Mouse (Mus musculus): ENCODE measurements around the gene Figla. TPM values are rescaled to one million over a fixed set of nuclear protein-coding genes. Genes with fewer than 3 reads are reported as not detected.

Gene Figla
- polyA plus RNA-seq, 1 experiment from 2014 or later: not detected

- Histone ChIP-seq H3K36me3 (no peaks in the 10 kb centered on the region), H3K27me3 (no peaks in the 10 kb centered on the region), H3K9me3 (no peaks in the 10 kb centered on the region), H3K9ac (no peak overlapping the region), H3K4me3 (no peak overlapping the region), H3K4me1 (replicated peaks) (peaks cover 44% of the 10 kb centered on the region), H3K4me2 (no peak overlapping the region), H3K27ac (replicated peaks) (no peak overlapping the region)
- no peak for ATAC-seq (ENCODE audit: low FRiP score, low read depth)
- 89% methylated on average over 1 of the region's 1 CpGs for WGBS
Measured at GRCm38 (mm10) chr6:86033635-86034034, 17.7 kb downstream of the Figla start.

GRCm38 (mm10) chr6:86038901-86039300 is 22.9 kb downstream of the Figla start:
- H3K36me3 ChIP-seq: no peaks in the 10 kb centered on the region
- ATAC-seq (ENCODE audit: low FRiP score, low read depth): no peak
- no peaks in the 10 kb centered on the region for H3K9me3 ChIP-seq
- H3K4me3 ChIP-seq: no peak overlapping the region
- WGBS: 56% methylated on average over 2 of the region's 2 CpGs
- no peak overlapping the region for H3K4me2 ChIP-seq
- H3K27me3 ChIP-seq: no peaks in the 10 kb centered on the region
- H3K4me1 ChIP-seq (replicated peaks): peaks cover 17% of the 10 kb centered on the region
- no peak overlapping the region for H3K9ac ChIP-seq
- 0 out of 2 replicates have a peak overlapping the region, but pooled peaks have one; percentile 8 for H3K27ac ChIP-seq (replicated peaks)

- no peak overlapping the region for H3K27ac ChIP-seq (replicated peaks)
- no peak overlapping the region for H3K4me3 ChIP-seq
- no peaks in the 10 kb centered on the region for H3K36me3 ChIP-seq
- H3K4me1 ChIP-seq (replicated peaks): peaks cover 15% of the 10 kb centered on the region
- WGBS: 33% methylated on average over 1 of the region's 1 CpGs
- no peaks in the 10 kb centered on the region for H3K9me3 ChIP-seq
- no peaks in the 10 kb centered on the region for H3K27me3 ChIP-seq
- no peak for ATAC-seq (ENCODE audit: low FRiP score, low read depth)
- no peak overlapping the region for H3K4me2 ChIP-seq
- no peak overlapping the region for H3K9ac ChIP-seq
Measured at GRCm38 (mm10) chr6:86040140-86040539, 24.2 kb downstream of the Figla start.

- H3K27me3 ChIP-seq: no peaks in the 10 kb centered on the region
Measured at GRCm38 (mm10) chr6:86047510-86047909, 31.5 kb downstream of the Figla start.

GRCm38 (mm10) chr6:86048509-86048908 is 32.5 kb downstream of the Figla start:
- no peak overlapping the region for H3K4me2 ChIP-seq
- no peak for ATAC-seq (ENCODE audit: low FRiP score, low read depth)
- no peak overlapping the region for H3K9ac ChIP-seq
- 71% methylated on average over 5 of the region's 5 CpGs for WGBS
- no peaks in the 10 kb centered on the region for H3K9me3 ChIP-seq
- no peak overlapping the region for H3K27ac ChIP-seq (replicated peaks)
- H3K27me3 ChIP-seq: no peaks in the 10 kb centered on the region
- H3K36me3 ChIP-seq: no peaks in the 10 kb centered on the region
- H3K4me3 ChIP-seq: no peak overlapping the region
- H3K4me1 ChIP-seq (replicated peaks): peaks cover 57% of the 10 kb centered on the region

More at GRCm38 (mm10) chr6:86047510-86047909, 31.5 kb downstream of the Figla start:
- Histone ChIP-seq H3K36me3 (no peaks in the 10 kb centered on the region), H3K27ac (replicated peaks) (no peak overlapping the region), H3K4me3 (no peak overlapping the region), H3K4me2 (no peak overlapping the region), H3K4me1 (replicated peaks) (peaks cover 47% of the 10 kb centered on the region), H3K9ac (no peak overlapping the region), H3K9me3 (no peaks in the 10 kb centered on the region)
- no peak for ATAC-seq (ENCODE audit: low FRiP score, low read depth)
- WGBS: 86% methylated on average over 11 of the region's 11 CpGs

GRCm38 (mm10) chr6:86050586-86051268 is 34.8 kb downstream of the Figla start:
- ATAC-seq (ENCODE audit: low FRiP score, low read depth): no peak
- Histone ChIP-seq H3K9me3 (no peaks in the 10 kb centered on the region), H3K27ac (replicated peaks) (peak overlapping the region; percentile 93), H3K4me2 (no peak overlapping the region), H3K27me3 (no peaks in the 10 kb centered on the region), H3K36me3 (no peaks in the 10 kb centered on the region), H3K9ac (no peak overlapping the region), H3K4me1 (replicated peaks) (peaks cover 63% of the 10 kb centered on the region), H3K4me3 (no peak overlapping the region)
- 30% methylated on average over 6 of the region's 6 CpGs for WGBS

GRCm38 (mm10) chr6:86052032-86052459 is 36.1 kb downstream of the Figla start:
- Histone ChIP-seq H3K27me3 (no peaks in the 10 kb centered on the region), H3K27ac (replicated peaks) (peak overlapping the region; percentile 93), H3K4me1 (replicated peaks) (peaks cover 65% of the 10 kb centered on the region), H3K9me3 (no peaks in the 10 kb centered on the region), H3K4me2 (peak overlapping the region; percentile 48), H3K9ac (peak overlapping the region; percentile 28; the same call in 1 of the 2 replicates), H3K4me3 (0 out of 2 replicates have a peak overlapping the region, but pooled peaks have one; percentile 3), H3K36me3 (no peaks in the 10 kb centered on the region)
- peak; percentile 85 for ATAC-seq (ENCODE audit: low FRiP score, low read depth)
- 8% methylated on average over 7 of the region's 7 CpGs for WGBS

- peak overlapping the region; percentile 93 for H3K27ac ChIP-seq (replicated peaks)
- H3K4me3 ChIP-seq: 0 out of 2 replicates have a peak overlapping the region, but pooled peaks have one; percentile 3
- WGBS: 9% methylated on average over 4 of the region's 4 CpGs
- 0 out of 2 replicates have a peak, but pooled peaks have one; percentile 13 for ATAC-seq (ENCODE audit: low FRiP score, low read depth)
- peak overlapping the region; percentile 48 for H3K4me2 ChIP-seq
- no peaks in the 10 kb centered on the region for H3K27me3 ChIP-seq
- H3K9me3 ChIP-seq: no peaks in the 10 kb centered on the region
- peaks cover 68% of the 10 kb centered on the region for H3K4me1 ChIP-seq (replicated peaks)
- H3K36me3 ChIP-seq: no peaks in the 10 kb centered on the region
- H3K9ac ChIP-seq: peak overlapping the region; percentile 28; the same call in 1 of the 2 replicates
Measured at GRCm38 (mm10) chr6:86052556-86052955, 36.6 kb downstream of the Figla start.

- Histone ChIP-seq H3K27ac (replicated peaks) (peak overlapping the region; percentile 93), H3K4me1 (replicated peaks) (peaks cover 68% of the 10 kb centered on the region), H3K27me3 (no peaks in the 10 kb centered on the region), H3K4me2 (peak overlapping the region; percentile 48), H3K9me3 (no peaks in the 10 kb centered on the region), H3K9ac (0 out of 2 replicates have a peak overlapping the region, but pooled peaks have one; percentile 9), H3K4me3 (no peak overlapping the region), H3K36me3 (no peaks in the 10 kb centered on the region)
- ATAC-seq (ENCODE audit: low FRiP score, low read depth): no peak
- WGBS: 11% methylated on average over 4 of the region's 4 CpGs
Measured at GRCm38 (mm10) chr6:86053099-86053498, 37.1 kb downstream of the Figla start.

- Histone ChIP-seq H3K4me2 (no peak overlapping the region), H3K9me3 (no peaks in the 10 kb centered on the region)
- WGBS: 57% methylated on average over 5 of the region's 5 CpGs
Measured at GRCm38 (mm10) chr6:86053594-86053993, 37.6 kb downstream of the Figla start.

GRCm38 (mm10) chr6:86058475-86058874 is 42.5 kb downstream of the Figla start:
- Histone ChIP-seq H3K27me3 (no peaks in the 10 kb centered on the region), H3K9ac (no peak overlapping the region), H3K36me3 (no peaks in the 10 kb centered on the region), H3K4me1 (replicated peaks) (peaks cover 68% of the 10 kb centered on the region), H3K4me3 (no peak overlapping the region), H3K27ac (replicated peaks) (peak overlapping the region; percentile 90), H3K9me3 (no peaks in the 10 kb centered on the region), H3K4me2 (no peak overlapping the region)
- 4% methylated on average over 1 of the region's 1 CpGs for WGBS
- no peak for ATAC-seq (ENCODE audit: low FRiP score, low read depth)

More at GRCm38 (mm10) chr6:86053594-86053993, 37.6 kb downstream of the Figla start:
- peak overlapping the region; percentile 93 for H3K27ac ChIP-seq (replicated peaks)
- H3K27me3 ChIP-seq: no peaks in the 10 kb centered on the region
- peaks cover 69% of the 10 kb centered on the region for H3K4me1 ChIP-seq (replicated peaks)
- H3K9ac ChIP-seq: no peak overlapping the region
- ATAC-seq (ENCODE audit: low FRiP score, low read depth): no peak
- H3K36me3 ChIP-seq: no peaks in the 10 kb centered on the region
- no peak overlapping the region for H3K4me3 ChIP-seq

- H3K4me2 ChIP-seq: peak overlapping the region; percentile 40
- no peaks in the 10 kb centered on the region for H3K36me3 ChIP-seq
- ATAC-seq (ENCODE audit: low FRiP score, low read depth): peak; percentile 59; the same call in 1 of the 2 replicates
- 0 out of 2 replicates have a peak overlapping the region, but pooled peaks have one; percentile 10 for H3K4me3 ChIP-seq
- H3K9ac ChIP-seq: no peak overlapping the region
- H3K9me3 ChIP-seq: no peaks in the 10 kb centered on the region
- no peaks in the 10 kb centered on the region for H3K27me3 ChIP-seq
- H3K27ac ChIP-seq (replicated peaks): peak overlapping the region; percentile 90
- peaks cover 70% of the 10 kb centered on the region for H3K4me1 ChIP-seq (replicated peaks)
- 17% methylated on average over 7 of the region's 7 CpGs for WGBS
Measured at GRCm38 (mm10) chr6:86059151-86059853, 43.3 kb downstream of the Figla start.

Data from hindbrain, embryonic 15.5 days (tissue).